Mouse (Mus musculus) embryonic facial prominence, embryonic 12.5 days (tissue): ENCODE data around the gene E130114P18Rik. TPM values are rescaled to one million over a fixed set of nuclear protein-coding genes. Genes with fewer than 3 reads are reported as not detected.
A peak's percentile ranks its signal among the peaks of the same experiment; 100 is the strongest.

Experiments
- ATAC-seq: fragments of 200-750 bp; cut with Nextera tagmentation; 2 replicates; pipeline ENCODE4 v1.8.0; 2017; ENCODE audit not compliant: insufficient number of reproducible peaks, insufficient read depth, low FRiP score, low TSS enrichment
- H3K27ac ChIP-seq: fragments of 300-500 bp; sonication (generic); 2 replicates; pipeline ENCODE4 v1.5.1; 2016; ENCODE audit warnings: mild to moderate bottlenecking
- H3K27me3 ChIP-seq: fragments of 300-500 bp; sonication (generic); 2 replicates; pipeline ENCODE4 v1.6.1; 2016; ENCODE audit warnings: mild to moderate bottlenecking, moderate library complexity
- H3K36me3 ChIP-seq: fragments of 300-500 bp; sonication (generic); 2 replicates; pipeline ENCODE4 v1.6.1; 2016; ENCODE audit warnings: mild to moderate bottlenecking
- H3K4me1 ChIP-seq: fragments of 300-500 bp; sonication (generic); 2 replicates; pipeline ENCODE4 v1.6.1; 2016
- H3K4me2 ChIP-seq: fragments of 300-500 bp; sonication (generic); replicated peaks from 2 replicates; pipeline ENCODE4 v1.6.1; 2016; ENCODE audit warnings: mild to moderate bottlenecking, moderate library complexity
- H3K4me3 ChIP-seq: fragments of 300-500 bp; sonication (generic); 2 replicates; pipeline ENCODE4 v1.5.1; 2016; ENCODE audit warnings: mild to moderate bottlenecking
- H3K9ac ChIP-seq: fragments of 300-500 bp; sonication (generic); 2 replicates; pipeline ENCODE4 v1.6.1; 2016; ENCODE audit warnings: mild to moderate bottlenecking, moderate library complexity
- H3K9me3 ChIP-seq: fragments of 300-500 bp; sonication (generic); 2 replicates; pipeline ENCODE4 v1.6.1; 2016; ENCODE audit warnings: mild to moderate bottlenecking, moderate library complexity
- WGBS: fragments of 180-500 bp; shearing (Covaris S2); methylation state at CpG from one replicate; pipeline ENCODE4 v1.1.7; 2016; 5-methylcytosine and 5-hydroxymethylcytosine counted together
- polyA plus RNA-seq: library from polyadenylated mRNA; unstranded; fragments of >200 nt; fragmentation: Nextera tagmentation; extraction: Ambion mirVana; gene quantifications from 2 replicates; pipeline ENCODE4 v1.2.1, GENCODE M21; 2016

The E130114P18Rik gene
- polyA plus RNA-seq, 1 experiment from 2014 or later = 7.5 TPM

DNA sequence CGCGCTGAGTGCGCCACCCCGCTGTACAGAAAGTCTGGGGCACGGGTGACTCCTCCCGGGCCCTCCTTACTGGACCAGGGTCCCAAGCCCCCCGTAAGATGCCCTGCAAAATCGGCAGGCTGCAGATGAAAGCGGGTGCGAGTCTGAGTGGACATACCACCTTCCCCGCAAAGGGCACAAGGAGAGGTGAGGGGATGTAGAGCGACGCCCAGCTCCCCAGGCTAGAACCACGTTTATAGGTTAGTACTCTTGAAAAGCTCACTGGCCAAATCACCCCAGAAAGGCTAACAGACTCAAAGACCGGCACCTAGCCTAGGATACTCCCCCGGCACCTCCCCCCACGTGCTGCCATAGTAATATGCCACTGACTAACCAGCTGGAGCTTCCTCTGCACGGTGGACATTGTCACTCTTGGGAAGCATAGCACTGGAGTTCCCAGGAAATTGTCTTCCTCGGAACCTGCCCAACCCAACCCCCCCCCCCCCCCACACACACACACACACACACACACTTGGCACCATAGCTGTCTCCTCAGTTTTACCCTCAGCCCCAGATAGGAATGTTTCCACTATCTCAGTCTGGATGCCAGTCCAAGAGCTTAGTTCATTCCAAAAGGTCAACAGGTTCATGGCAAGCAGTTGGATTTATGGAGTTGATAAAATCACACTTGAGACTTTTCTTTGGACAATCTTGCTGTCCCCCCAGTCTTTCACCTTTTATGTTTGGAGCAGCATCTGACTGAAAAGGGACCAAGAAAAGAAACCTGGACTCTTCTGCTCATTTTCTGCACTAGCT lies 31.6 kb downstream of the E130114P18Rik start:
- 8% methylated on average over 18 of the region's 19 CpGs for WGBS
- no peaks in the 10 kb centered on the region for H3K27me3 ChIP-seq
- H3K4me1 ChIP-seq = peaks cover 2% of the 10 kb centered on the region; the same call in 1 of the 2 replicates
- no peaks in the 10 kb centered on the region for H3K36me3 ChIP-seq
- H3K4me3 ChIP-seq = peak overlapping the region; percentile 28
- peak; percentile 30; the same call in 1 of the 2 replicates for ATAC-seq
- H3K9ac ChIP-seq = peak overlapping the region; percentile 41; the same call in 1 of the 2 replicates
- H3K27ac ChIP-seq = no peak overlapping the region
- H3K9me3 ChIP-seq = no peaks in the 10 kb centered on the region
- peak overlapping the region; percentile 68 for H3K4me2 ChIP-seq

DNA sequence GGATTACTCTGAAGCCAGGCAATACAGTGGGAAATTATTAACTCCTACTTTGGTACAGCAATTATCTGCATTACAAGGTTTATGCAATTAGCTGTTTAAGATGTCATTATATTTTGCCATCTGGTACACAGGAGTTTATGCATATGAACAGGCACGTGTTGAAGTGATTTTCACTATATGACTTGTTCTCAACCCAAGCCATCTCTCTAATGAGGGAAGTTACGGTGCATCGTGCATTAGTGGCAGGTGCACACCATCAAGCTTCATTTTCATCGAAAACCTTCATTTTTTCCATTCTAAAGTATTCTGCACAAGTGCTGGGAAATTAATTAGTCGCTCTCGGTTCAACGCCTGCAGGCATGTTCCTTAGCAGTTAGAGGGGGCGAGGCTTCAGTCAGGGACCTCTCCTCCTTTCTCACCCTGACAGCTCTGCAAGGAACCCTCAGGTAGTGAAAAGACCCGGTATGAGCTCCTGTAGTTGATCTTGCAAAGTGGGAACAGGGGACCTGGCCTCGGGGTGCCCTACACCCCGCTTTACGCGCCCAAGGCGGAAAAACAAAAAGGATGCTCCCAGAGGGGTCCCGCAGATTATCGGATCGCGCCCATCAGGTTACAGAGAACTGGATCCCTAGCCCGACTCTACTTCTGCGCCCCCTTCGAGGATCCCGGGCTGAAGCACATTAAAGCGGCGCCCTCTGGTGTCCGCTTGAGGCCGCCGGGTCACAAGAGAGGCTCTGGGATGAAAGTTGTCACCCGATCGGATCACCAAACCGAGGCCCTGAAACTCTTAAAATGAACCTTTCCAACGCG lies 32.4 kb downstream of the E130114P18Rik start:
- Histone ChIP-seq H3K9ac (peak overlapping the region; percentile 41; the same call in 1 of the 2 replicates), H3K27me3 (no peaks in the 10 kb centered on the region), H3K9me3 (no peaks in the 10 kb centered on the region), H3K4me3 (peak overlapping the region; percentile 28), H3K27ac (no peak overlapping the region), H3K36me3 (no peaks in the 10 kb centered on the region), H3K4me2 (peak overlapping the region; percentile 68), H3K4me1 (no peaks in the 10 kb centered on the region)
- WGBS = 6% methylated on average over 32 of the region's 32 CpGs
- peak; percentile 83; the same call in 1 of the 2 replicates for ATAC-seq

DNA sequence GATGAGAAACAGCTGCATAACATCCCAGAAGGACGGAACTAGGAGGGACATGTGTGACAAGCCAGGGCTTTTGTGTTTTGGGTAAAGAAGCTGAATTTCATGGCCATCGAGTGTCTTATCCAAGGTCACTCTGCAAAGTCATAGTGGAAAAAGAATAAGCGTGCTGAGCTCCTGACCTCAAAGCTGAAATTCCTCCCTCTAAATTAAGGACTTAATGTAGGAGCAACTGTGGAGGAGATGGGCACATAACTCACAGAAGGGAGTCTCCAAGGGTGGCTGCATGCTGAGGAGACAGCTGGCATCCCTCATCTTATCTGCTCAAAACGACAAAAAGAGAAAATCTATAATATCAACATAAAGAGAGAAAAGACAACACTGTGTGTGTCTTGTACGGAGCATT lies 33.9 kb downstream of the E130114P18Rik start:
- H3K27me3 ChIP-seq = no peaks in the 10 kb centered on the region
- no peak overlapping the region for H3K4me2 ChIP-seq
- H3K9ac ChIP-seq = no peak overlapping the region
- H3K4me1 ChIP-seq = no peaks in the 10 kb centered on the region
- no peaks in the 10 kb centered on the region for H3K9me3 ChIP-seq
- H3K36me3 ChIP-seq = no peaks in the 10 kb centered on the region
- no peak for ATAC-seq
- no peak overlapping the region for H3K27ac ChIP-seq
- 67% methylated on average over 5 of the region's 5 CpGs for WGBS
- no peak overlapping the region for H3K4me3 ChIP-seq

DNA sequence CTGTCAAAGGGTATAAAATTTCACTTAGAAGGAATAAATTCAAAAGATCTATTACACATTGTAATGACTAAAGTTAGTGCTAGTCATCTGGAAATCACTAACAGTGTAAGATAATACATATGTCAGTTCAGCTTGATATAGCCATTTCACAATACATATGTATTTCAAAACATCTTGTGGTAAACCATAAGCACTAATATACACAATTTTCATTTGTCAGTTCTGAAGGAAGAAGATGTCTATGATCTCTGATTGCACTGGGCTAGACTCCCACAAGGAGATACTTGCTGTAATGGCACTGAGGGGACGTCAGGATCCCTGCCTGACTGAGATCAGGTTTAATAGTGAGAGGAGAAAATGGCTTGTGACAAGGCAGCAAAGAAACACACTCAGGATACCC lies 44.5 kb downstream of the E130114P18Rik start:
- Histone ChIP-seq H3K27ac (no peak overlapping the region), H3K9me3 (no peaks in the 10 kb centered on the region), H3K4me1 (no peaks in the 10 kb centered on the region), H3K9ac (no peak overlapping the region), H3K4me2 (no peak overlapping the region), H3K27me3 (no peaks in the 10 kb centered on the region), H3K36me3 (no peaks in the 10 kb centered on the region), H3K4me3 (no peak overlapping the region)
- 22% methylated on average over 1 of the region's 1 CpGs for WGBS
- no peak for ATAC-seq

DNA sequence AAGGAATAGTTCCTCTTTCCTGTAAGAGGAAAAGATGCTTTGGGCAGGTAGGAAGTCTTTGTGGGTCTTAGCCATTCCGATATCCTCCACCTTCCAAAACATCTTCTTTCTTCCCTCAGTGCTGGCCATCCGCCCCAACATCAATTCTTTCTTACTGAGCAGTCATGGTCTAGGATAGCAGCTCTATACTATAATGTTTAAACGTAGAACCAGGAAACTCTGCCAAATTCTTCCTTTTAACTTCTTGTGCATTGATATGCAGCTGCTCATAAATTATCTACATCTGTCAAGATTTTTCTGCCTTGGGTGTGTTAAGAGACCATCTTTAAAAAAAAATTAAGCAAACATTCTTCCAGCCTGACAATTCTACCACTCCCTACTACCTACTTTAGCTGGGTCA lies 47.5 kb downstream of the E130114P18Rik start:
- H3K9ac ChIP-seq = no peak overlapping the region
- no peaks in the 10 kb centered on the region for H3K36me3 ChIP-seq
- no peak overlapping the region for H3K4me3 ChIP-seq
- no peaks in the 10 kb centered on the region for H3K4me1 ChIP-seq
- WGBS = 81% methylated on average over 3 of the region's 3 CpGs
- ATAC-seq = no peak
- H3K27me3 ChIP-seq = no peaks in the 10 kb centered on the region
- H3K27ac ChIP-seq = no peak overlapping the region
- no peaks in the 10 kb centered on the region for H3K9me3 ChIP-seq
- H3K4me2 ChIP-seq = no peak overlapping the region

DNA sequence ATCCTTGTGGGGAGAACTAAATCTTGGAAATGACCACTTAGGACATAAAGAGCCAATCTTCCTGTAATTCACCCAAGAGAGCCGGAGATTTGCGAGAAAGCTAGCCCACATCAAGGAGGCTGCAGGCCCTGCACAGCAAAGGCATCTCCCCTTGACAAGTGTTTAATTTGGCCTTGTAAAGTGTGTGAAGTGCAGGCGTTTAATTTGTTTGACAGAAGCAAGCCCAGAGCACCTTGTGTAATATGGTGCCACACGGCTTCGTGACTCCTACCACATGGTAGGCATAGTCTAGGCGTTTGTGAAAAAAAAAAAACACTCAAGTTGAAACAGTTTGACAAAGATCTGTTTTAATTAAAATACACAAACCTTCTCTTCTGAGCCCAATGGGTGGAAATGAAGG lies 47.9 kb downstream of the E130114P18Rik start:
- ATAC-seq = no peak
- Histone ChIP-seq H3K4me3 (no peak overlapping the region), H3K27ac (no peak overlapping the region), H3K27me3 (no peaks in the 10 kb centered on the region), H3K4me2 (no peak overlapping the region), H3K36me3 (no peaks in the 10 kb centered on the region), H3K9me3 (no peaks in the 10 kb centered on the region), H3K4me1 (no peaks in the 10 kb centered on the region), H3K9ac (no peak overlapping the region)
- WGBS = 77% methylated on average over 6 of the region's 6 CpGs

DNA sequence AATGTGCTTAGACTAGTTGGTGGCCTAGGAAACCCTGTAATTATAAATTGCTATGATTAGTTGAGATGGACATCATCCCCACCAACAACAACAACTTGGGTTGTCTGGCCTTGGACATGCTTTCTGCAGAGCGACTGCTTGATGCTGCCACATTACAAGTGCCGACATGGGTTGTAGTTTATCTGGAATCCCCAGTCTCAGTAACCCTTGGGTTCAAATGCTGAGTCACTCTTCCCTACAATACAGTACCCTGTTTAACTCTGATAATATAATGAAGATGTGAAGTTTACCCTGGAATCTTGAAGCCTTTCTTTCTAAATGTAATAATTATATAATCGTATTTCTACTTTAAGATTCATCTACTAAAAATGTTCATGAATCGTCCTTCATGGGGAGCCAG lies 49.4 kb downstream of the E130114P18Rik start:
- Histone ChIP-seq H3K27ac (no peak overlapping the region), H3K9me3 (no peaks in the 10 kb centered on the region), H3K4me3 (no peak overlapping the region), H3K27me3 (no peaks in the 10 kb centered on the region), H3K4me1 (no peaks in the 10 kb centered on the region), H3K36me3 (no peaks in the 10 kb centered on the region), H3K4me2 (no peak overlapping the region), H3K9ac (no peak overlapping the region)
- ATAC-seq = no peak
- WGBS = 95% methylated on average over 4 of the region's 4 CpGs

DNA sequence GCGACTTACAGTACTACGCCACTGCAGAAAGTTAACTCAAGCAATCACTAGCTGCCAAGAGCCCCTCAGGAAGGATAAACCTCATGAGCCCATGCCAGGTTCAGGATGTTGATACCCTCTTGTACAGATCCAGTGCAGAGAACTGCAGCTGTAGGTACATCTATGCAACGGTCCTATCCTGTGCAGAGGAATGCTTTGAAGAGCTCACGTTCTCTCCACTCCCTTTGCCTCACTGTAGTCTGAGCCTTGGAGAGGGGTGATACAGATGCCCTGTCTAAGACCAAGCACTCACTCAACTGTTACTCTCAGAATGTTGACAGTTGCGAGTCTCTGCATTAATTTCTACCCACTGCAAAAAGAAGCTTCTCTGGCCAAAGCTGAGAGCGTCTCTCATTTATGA lies 54.5 kb downstream of the E130114P18Rik start:
- Histone ChIP-seq H3K27me3 (no peaks in the 10 kb centered on the region), H3K4me1 (no peaks in the 10 kb centered on the region), H3K4me3 (no peak overlapping the region), H3K36me3 (no peaks in the 10 kb centered on the region), H3K9me3 (no peaks in the 10 kb centered on the region), H3K27ac (no peak overlapping the region), H3K4me2 (no peak overlapping the region), H3K9ac (no peak overlapping the region)
- ATAC-seq = no peak
- WGBS = 86% methylated on average over 6 of the region's 6 CpGs

DNA sequence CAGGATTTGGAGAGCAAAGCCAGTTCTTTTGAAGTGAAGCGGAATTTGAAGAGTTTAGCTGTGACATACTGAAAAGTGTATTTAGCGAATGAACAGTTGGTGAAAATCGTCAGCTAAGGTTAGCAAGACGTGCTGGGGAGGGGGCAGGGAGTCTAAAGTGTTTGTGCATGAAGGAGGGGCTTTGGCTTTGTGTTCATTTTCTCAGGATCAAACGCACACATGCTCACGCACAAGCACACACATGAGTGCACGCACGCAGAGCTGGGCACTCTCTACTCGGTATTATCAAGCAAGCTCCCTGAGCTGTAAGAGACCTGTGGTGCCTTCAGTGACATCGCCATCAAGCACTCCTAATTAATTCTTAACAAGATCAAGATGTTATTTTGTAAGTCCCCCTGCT lies 55.2 kb downstream of the E130114P18Rik start:
- Histone ChIP-seq H3K9me3 (no peaks in the 10 kb centered on the region), H3K4me3 (no peak overlapping the region), H3K27ac (no peak overlapping the region), H3K9ac (no peak overlapping the region), H3K36me3 (no peaks in the 10 kb centered on the region), H3K4me1 (no peaks in the 10 kb centered on the region), H3K4me2 (no peak overlapping the region), H3K27me3 (no peaks in the 10 kb centered on the region)
- WGBS = 50% methylated on average over 10 of the region's 10 CpGs
- no peak for ATAC-seq

DNA sequence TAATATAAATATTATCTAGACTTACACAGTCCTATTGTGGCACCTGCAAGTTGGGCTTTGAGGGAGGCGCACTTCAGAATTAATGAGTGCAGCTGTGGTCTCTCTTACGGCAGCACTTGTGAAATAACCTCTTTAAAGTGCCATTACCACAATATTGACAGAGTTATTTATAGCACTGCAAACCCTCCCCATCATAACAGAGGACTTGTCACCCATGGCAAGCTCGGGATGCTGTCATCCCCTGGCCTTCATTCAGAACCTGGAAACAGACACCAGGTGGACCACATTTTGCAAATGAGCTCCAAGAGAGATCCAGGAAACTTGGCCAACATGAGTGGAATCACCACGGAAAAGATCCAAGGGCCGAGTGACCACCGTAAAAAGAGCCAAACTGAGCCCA lies 63.3 kb downstream of the E130114P18Rik start:
- WGBS = 86% methylated on average over 6 of the region's 6 CpGs
- Histone ChIP-seq H3K4me2 (no peak overlapping the region), H3K4me1 (0 out of 2 replicates have a peak, but pooled peaks cover 3% of the 10 kb centered on the region), H3K27me3 (no peaks in the 10 kb centered on the region), H3K27ac (no peak overlapping the region), H3K9ac (no peak overlapping the region), H3K36me3 (no peaks in the 10 kb centered on the region), H3K4me3 (no peak overlapping the region), H3K9me3 (no peaks in the 10 kb centered on the region)
- no peak for ATAC-seq

DNA sequence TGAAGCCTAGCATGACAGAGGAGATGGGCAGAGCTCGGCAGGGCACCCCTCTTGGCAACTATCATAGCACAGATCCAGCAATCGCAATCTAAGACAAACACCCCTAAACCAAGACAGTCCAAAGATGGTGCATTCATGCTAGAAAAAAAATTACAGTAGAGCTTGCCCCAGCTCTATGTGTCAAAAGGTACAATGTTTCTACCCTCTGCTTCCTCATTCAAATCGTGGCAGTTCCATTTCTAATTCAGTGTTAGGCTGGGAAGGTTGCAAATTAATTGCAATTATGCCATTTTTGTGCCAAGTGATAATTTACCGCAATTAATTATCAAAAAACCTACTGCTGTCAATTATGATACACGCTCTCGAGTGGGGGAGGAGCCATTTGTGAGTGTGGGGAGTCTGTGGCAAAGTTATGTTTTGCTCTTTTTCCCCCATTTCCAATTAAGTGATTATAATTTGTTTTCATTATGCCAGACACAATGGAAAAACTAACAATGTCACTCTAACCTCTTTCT lies 63.7 kb downstream of the E130114P18Rik start:
- no peak overlapping the region for H3K27ac ChIP-seq
- no peak for ATAC-seq
- H3K9ac ChIP-seq = no peak overlapping the region
- 0 out of 2 replicates have a peak, but pooled peaks cover 3% of the 10 kb centered on the region for H3K4me1 ChIP-seq
- WGBS = 89% methylated on average over 6 of the region's 6 CpGs
- H3K27me3 ChIP-seq = no peaks in the 10 kb centered on the region
- H3K4me3 ChIP-seq = no peak overlapping the region
- H3K4me2 ChIP-seq = no peak overlapping the region
- H3K36me3 ChIP-seq = no peaks in the 10 kb centered on the region
- H3K9me3 ChIP-seq = no peaks in the 10 kb centered on the region

DNA sequence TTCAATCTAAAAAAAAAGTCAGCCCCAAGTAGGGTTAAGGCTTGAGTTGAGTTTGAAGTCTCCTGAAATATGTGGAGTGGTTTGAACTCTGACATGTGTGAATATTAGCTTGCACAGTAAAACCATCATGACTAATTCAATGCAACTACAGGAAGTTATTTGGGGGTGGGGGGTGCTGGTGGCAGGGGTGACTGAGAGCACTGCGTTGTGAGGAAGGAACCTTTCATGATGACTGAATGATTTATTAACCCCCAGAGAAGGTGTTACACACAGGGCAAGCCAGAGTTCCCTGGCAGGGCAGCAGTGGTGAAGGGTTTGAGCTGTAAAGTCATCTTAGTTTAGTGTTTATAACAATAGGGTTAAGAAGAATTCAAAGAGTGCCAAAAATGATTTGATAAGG lies 65.3 kb downstream of the E130114P18Rik start:
- Histone ChIP-seq H3K4me3 (no peak overlapping the region), H3K9ac (no peak overlapping the region), H3K4me1 (0 out of 2 replicates have a peak, but pooled peaks cover 6% of the 10 kb centered on the region), H3K27ac (no peak overlapping the region), H3K27me3 (no peaks in the 10 kb centered on the region), H3K9me3 (no peaks in the 10 kb centered on the region), H3K4me2 (no peak overlapping the region), H3K36me3 (no peaks in the 10 kb centered on the region)
- 6% methylated on average over 1 of the region's 1 CpGs for WGBS
- no peak for ATAC-seq
